Mouse (Mus musculus) frontal cortex, postnatal 14 days (tissue): Measurements from ENCODE around the gene Irs3.
"Not testable (repeated sequence)": the region's sequence is repeated elsewhere in the genome, so short reads cannot be mapped to it uniquely, and the experiment has no call there.

Source experiments
- DNase-seq, 2 experiments: peaks; one replicate each; pipeline ENCODE4 v3.0.0; 2022; ENCODE audit warnings: low spot score in 2 of 2

Gene Irs3

DNA sequence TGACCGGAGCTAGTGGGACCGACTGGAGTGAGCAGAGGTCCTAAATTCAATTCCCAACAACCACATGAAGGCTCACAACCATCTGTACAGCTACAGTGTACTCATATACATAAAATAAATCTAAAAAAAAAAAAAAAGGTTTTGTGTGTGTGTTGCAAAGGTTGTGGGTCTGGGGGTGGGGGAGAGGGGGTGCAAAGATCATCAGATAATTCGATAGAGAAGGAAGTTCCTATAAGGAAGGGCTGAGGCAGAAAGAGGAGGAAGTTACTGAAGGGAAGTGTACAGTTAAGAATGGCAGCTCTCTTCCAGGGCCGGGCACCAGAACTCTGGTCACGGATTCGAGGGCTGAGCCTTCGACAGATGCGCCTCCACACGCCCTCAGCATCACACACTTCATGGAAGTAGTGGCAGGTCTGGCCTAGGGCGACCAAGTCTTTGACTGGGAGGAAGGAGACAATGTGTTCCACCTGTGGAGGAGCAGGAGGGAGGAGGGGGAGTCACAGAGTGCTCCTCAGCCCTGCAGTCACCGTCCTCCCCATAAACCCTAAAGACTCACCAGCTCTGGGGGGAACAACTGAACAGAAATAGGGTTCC lies 21.5 kb downstream of the Irs3 start:
- no peak for DNase-seq

DNA sequence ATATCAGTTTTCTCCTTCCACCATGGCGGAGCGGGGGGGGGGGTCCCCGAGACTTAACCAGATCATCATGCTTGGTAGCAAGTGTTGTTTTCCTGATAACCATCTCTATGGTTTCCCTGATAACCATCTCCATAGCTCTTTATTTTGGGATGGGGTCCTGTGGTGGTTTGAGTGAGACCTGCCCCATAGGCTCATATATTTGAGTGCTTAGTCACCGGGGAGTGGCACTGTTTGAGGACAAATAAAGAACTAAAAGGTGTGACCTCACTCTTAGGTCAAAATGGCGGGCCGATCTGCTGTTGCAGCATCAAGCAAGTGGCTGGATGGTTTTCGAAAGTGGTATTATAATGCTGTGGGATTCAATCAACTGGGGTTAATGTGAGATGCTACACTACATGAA lies 30.2 kb downstream of the Irs3 start:
- DNase-seq, result no peak

DNA sequence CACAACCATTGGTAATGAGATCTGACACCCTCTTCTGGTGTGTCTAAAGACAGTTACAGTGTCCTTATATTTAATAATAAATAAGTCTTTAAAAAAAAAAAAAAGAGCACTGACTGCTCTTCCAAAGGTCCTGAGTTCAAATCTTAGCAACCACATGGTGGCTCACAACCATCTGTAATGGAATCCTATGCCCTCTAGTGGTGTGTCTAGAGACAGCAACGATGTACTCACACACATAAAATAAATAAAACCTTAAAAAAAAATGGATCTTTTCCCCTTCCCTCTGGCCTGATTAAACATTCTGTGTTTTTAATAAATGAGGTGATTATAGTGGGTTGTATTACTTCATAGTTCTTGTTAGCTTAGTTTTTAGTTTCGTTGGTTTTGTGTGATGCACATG lies 30.6 kb downstream of the Irs3 start:
- DNase-seq, result not testable (repeated sequence)

DNA sequence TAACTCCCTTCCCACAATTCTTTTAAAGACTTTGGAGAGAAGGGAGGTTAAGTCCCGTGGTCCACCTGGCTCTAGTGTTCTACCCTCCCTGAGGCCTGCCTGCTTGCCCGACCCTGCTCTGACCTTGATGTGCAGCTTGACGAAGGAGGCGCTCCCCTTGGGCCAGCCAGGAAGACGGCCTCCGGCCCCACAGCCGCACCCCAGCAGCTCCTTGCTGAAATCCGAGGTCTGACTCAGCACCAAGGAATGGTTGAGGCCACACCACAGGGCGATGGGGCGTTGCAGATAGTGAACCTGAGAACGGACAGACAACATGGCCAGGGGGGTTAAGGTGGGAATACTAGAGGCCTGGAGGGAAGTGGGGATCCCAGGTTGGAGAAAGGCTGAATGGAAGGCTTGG lies 32.0 kb downstream of the Irs3 start, which contains the start of gene Pcolce:
Pcolce (minus strand) TSS at position 235 of the 400 bp plus-strand sequence.
- no peak for DNase-seq

- DNase-seq, result no peak
Measured at GRCm38 (mm10) chr5:137613076-137613475, 32.4 kb downstream of the Irs3 start.

- no peak for DNase-seq
Measured at GRCm38 (mm10) chr5:137611245-137611602, 34.3 kb downstream of the Irs3 start.

GRCm38 (mm10) chr5:137610548-137611244 lies 34.8 kb downstream of the Irs3 start:
- DNase-seq, result no peak

GRCm38 (mm10) chr5:137610056-137610455 lies 35.5 kb downstream of the Irs3 start:
- DNase-seq, result no peak

GRCm38 (mm10) chr5:137609292-137609691 lies 36.2 kb downstream of the Irs3 start:
- DNase-seq, result no peak

GRCm38 (mm10) chr5:137608654-137609190 lies 36.8 kb downstream of the Irs3 start:
- DNase-seq, result no peak

- DNase-seq, result no peak
Measured at GRCm38 (mm10) chr5:137607860-137608653, 37.5 kb downstream of the Irs3 start.

- DNase-seq, result no peak
Measured at GRCm38 (mm10) chr5:137601365-137601729, 44.2 kb downstream of the Irs3 start.

DNA sequence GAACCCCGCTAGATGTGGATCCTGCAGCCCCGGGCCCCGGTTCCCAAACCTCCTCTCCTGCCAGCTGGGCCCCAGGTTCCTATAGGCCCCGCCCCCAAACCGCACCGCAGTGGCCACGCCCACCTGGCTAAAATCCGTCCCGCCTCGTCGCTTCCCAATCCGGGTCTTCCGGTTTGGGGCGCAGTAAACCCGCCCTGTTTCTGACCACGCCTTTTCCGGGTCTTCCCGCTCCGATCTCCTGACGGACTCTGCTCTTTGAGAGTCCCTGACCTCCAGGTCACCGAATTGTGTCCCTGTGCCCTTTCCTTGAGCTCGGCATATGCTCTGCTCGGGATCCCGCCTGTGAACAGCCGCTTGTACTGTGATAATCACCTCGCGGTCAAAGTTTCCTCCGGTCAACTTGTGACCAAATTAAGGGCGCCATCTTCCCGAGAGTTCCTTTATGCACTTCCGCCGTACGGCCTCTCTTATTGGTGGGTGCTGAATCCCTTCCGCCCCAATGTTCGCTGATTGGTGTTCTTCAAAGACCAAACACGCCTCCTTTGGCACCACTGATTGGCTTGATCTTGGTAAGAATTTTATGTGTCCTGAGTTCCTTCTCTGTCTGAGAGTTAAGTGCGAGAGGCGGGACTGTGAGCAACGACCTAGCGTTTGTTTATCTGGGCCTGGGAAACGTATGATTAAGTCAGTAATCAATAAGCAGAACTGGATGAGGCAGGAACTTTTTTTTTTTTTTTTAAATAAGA lies 44.7 kb downstream of the Irs3 start, which contains the start of gene Mospd3:
Mospd3 (minus strand) TSS at position 440 of the 746 bp plus-strand sequence.
- DNase-seq, result peak; percentile 92 to 93

- peak in 1 of 2 experiments; percentile 27 for DNase-seq
Measured at GRCm38 (mm10) chr5:137600281-137600618, 45.3 kb downstream of the Irs3 start.

GRCm38 (mm10) chr5:137599600-137599999 lies 45.9 kb downstream of the Irs3 start:
- no peak for DNase-seq

GRCm38 (mm10) chr5:137598100-137598826 lies 47.3 kb downstream of the Irs3 start:
- DNase-seq, result no peak

- no peak for DNase-seq
Measured at GRCm38 (mm10) chr5:137597625-137598024, 47.9 kb downstream of the Irs3 start.

DNA sequence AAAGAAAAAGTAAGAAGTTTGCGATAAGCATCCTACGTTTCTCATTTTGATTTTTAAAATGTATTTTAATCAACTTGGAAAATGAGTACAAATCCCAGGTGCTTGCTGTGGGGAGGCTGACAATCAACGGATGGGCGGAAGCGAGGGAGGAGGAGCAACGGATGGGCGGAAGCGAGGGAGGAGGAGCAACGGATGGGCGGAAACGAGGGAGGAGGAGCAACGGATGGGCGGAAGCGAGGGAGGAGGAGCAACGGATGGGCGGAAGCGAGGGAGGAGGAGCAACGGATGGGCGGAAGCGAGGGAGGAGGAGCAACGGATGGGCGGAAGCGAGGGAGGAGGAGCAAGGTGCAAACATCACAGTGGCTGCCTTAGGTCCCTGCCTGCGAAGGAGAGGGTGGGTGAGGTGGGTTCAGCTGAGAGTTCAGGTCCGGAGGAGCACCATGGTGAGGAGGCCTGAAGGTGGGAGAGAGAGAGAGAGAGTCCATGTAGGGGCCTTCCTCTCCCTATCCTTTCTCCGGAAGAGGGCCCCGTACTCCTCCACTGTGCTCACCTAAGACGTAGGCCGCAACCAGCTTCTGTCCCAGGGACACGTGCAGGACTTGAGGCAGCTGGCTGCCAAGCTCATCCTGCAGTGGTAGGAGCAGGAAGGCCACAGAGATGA lies 48.8 kb downstream of the Irs3 start:
- DNase-seq, result no peak

GRCm38 (mm10) chr5:137595921-137596320 lies 49.6 kb downstream of the Irs3 start:
- DNase-seq, result no peak
